Mouse (Mus musculus) CH12.LX (cell line): ENCODE data around the gene Synpo2. TPM values are rescaled to one million over a fixed set of nuclear protein-coding genes. Genes with fewer than 3 reads are reported as not detected.

ENCODE experiments used
- DNase-seq: peaks from one replicate; pipeline ENCODE4 v3.0.0-alpha.2; 2013; ENCODE audit errors: extremely low read depth
- H3K27ac ChIP-seq: 2 replicates; pipeline ENCODE4 v1.5.1; 2012; ENCODE audit warnings: low read depth, mild to moderate bottlenecking, control low read depth, moderate library complexity; ENCODE audit not compliant: insufficient read depth
- H3K27me3 ChIP-seq: replicated peaks from 2 replicates; pipeline ENCODE3; 2012; ENCODE audit warnings: inconsistent platforms
- H3K36me3 ChIP-seq, 2 experiments: replicated peaks in 1 of 2; 2 replicates each; pipeline versions ENCODE3 to v1.6.1; 2012; ENCODE audit warnings: inconsistent platforms in 1 of 2, low read length in 1 of 2, mild to moderate bottlenecking in 1 of 2, mixed read lengths in 1 of 2, moderate library complexity in 1 of 2; ENCODE audit not compliant: control insufficient read depth in 1 of 2, insufficient read depth in 1 of 2
- H3K4me1 ChIP-seq, 2 experiments: 2 replicates each; pipeline ENCODE4 v1.6.1; 2012; ENCODE audit warnings: inconsistent platforms in 1 of 2, moderate library complexity in 1 of 2; ENCODE audit not compliant: insufficient read depth in 2 of 2, control insufficient read depth in 1 of 2
- H3K4me2 ChIP-seq: 2 replicates; pipeline ENCODE4 v1.6.1; 2012; ENCODE audit warnings: low read depth, mild to moderate bottlenecking, control low read depth; ENCODE audit not compliant: poor library complexity, insufficient read depth, severe bottlenecking
- H3K4me3 ChIP-seq, 3 experiments: fragments of 150-350 bp in 1 of 3; sonication (generic) in 1 of 3; replicated peaks in 1 of 3; 2 replicates each; pipeline versions ENCODE3 to v1.5.1; 2011 to 2012; ENCODE audit warnings: low read depth in 2 of 3, low read length in 2 of 3, mild to moderate bottlenecking in 2 of 3, moderate library complexity in 2 of 3, control low read depth in 1 of 3, improper control_type of control experiment in 1 of 3, inconsistent platforms in 1 of 3, mixed read lengths in 1 of 3; ENCODE audit not compliant: poor library complexity in 1 of 3
- H3K79me2 ChIP-seq: replicated peaks from 2 replicates; pipeline ENCODE4 v1.6.1; 2012; ENCODE audit warnings: mild to moderate bottlenecking, moderate library complexity; ENCODE audit not compliant: control insufficient read depth, poor library complexity, insufficient read depth, severe bottlenecking; ENCODE audit errors: extremely low read depth
- H3K9ac ChIP-seq: 2 replicates; pipeline ENCODE4 v1.6.1; 2012; ENCODE audit warnings: low read depth, mild to moderate bottlenecking, control low read depth, moderate library complexity; ENCODE audit not compliant: insufficient read depth
- H3K9me3 ChIP-seq: replicated peaks from 2 replicates; pipeline ENCODE3; 2012; ENCODE audit warnings: low read length, inconsistent platforms, mixed read lengths
- BHLHE40 ChIP-seq: IDR thresholded peaks from 2 replicates; pipeline ENCODE4 v1.6.1; 2011; ENCODE audit warnings: mild to moderate bottlenecking, low read depth, low read length, improper control_type of control experiment
- CHD2 ChIP-seq: IDR thresholded peaks from 2 replicates; pipeline ENCODE4 v1.6.1; 2011; ENCODE audit warnings: low read length, improper control_type of control experiment
- E2F4 ChIP-seq: IDR thresholded peaks from 2 replicates; pipeline ENCODE4 v1.6.1; 2011; ENCODE audit warnings: low read depth, low read length, improper control_type of control experiment; ENCODE audit not compliant: insufficient replicate concordance
- ELF1 ChIP-seq: IDR thresholded peaks from 2 replicates; pipeline ENCODE4 v1.6.1; 2014; ENCODE audit warnings: low read depth, mild to moderate bottlenecking, inconsistent platforms, low read length, improper control_type of control experiment
- EP300 ChIP-seq: IDR thresholded peaks from 2 replicates; pipeline ENCODE4 v1.6.1; 2011; ENCODE audit warnings: low read length, improper control_type of control experiment
- ETS1 ChIP-seq: conservative IDR thresholded peaks from 2 replicates; pipeline ENCODE4 v1.6.1; 2012; ENCODE audit warnings: low read depth, mild to moderate bottlenecking, inconsistent platforms, low read length, improper control_type of control experiment, moderate library complexity
- GABPA ChIP-seq: IDR thresholded peaks from 2 replicates; pipeline ENCODE4 v1.6.1; 2012; ENCODE audit warnings: low read depth, low read length, improper control_type of control experiment, inconsistent platforms; ENCODE audit not compliant: insufficient replicate concordance
- HCFC1 ChIP-seq: IDR thresholded peaks from 2 replicates; pipeline ENCODE4 v1.6.1; 2012; ENCODE audit warnings: low read depth, mild to moderate bottlenecking, inconsistent platforms, low read length, improper control_type of control experiment
- IRF4 ChIP-seq: IDR thresholded peaks from 2 replicates; pipeline ENCODE4 v1.6.1; 2014; ENCODE audit warnings: low read depth, mild to moderate bottlenecking, inconsistent platforms, low read length, improper control_type of control experiment
- JUN ChIP-seq: IDR thresholded peaks from 2 replicates; pipeline ENCODE4 v1.6.1; 2011; ENCODE audit warnings: low read depth, mild to moderate bottlenecking, low read length, improper control_type of control experiment, moderate library complexity; ENCODE audit not compliant: insufficient read depth
- JUND ChIP-seq: conservative IDR thresholded peaks from 2 replicates; pipeline ENCODE4 v1.6.1; 2011; ENCODE audit warnings: low read depth, low read length, improper control_type of control experiment
- KAT2A ChIP-seq: IDR thresholded peaks from 2 replicates; pipeline ENCODE4 v1.6.1; 2012; ENCODE audit warnings: low read length, improper control_type of control experiment, inconsistent platforms; ENCODE audit not compliant: insufficient replicate concordance
- MAFK ChIP-seq: IDR thresholded peaks from 2 replicates; pipeline ENCODE4 v1.6.1; 2011; ENCODE audit warnings: low read length, improper control_type of control experiment; ENCODE audit not compliant: insufficient replicate concordance
- MAX ChIP-seq: IDR thresholded peaks from 2 replicates; pipeline ENCODE4 v1.6.1; 2011; ENCODE audit warnings: low read length, improper control_type of control experiment
- MAZ ChIP-seq: IDR thresholded peaks from 2 replicates; pipeline ENCODE4 v1.6.1; 2012; ENCODE audit warnings: low read depth, mild to moderate bottlenecking, inconsistent platforms, low read length, improper control_type of control experiment, moderate library complexity
- MEF2A ChIP-seq: IDR thresholded peaks from 2 replicates; pipeline ENCODE4 v1.6.1; 2014; ENCODE audit warnings: low read depth, mild to moderate bottlenecking, inconsistent platforms, low read length, improper control_type of control experiment, borderline replicate concordance
- MXI1 ChIP-seq: IDR thresholded peaks from 2 replicates; pipeline ENCODE4 v1.6.1; 2011; ENCODE audit warnings: mild to moderate bottlenecking, low read depth, low read length, improper control_type of control experiment
- MYC ChIP-seq: IDR thresholded peaks from 2 replicates; pipeline ENCODE4 v1.6.1; 2011; ENCODE audit warnings: low read depth, mild to moderate bottlenecking, improper control_type of control experiment, low read length
- NELFE ChIP-seq: IDR thresholded peaks from 2 replicates; pipeline ENCODE4 v1.6.1; 2011; ENCODE audit warnings: low read depth, low read length, improper control_type of control experiment
- NRF1 ChIP-seq: IDR thresholded peaks from 2 replicates; pipeline ENCODE4 v1.6.1; 2014; ENCODE audit warnings: low read depth, mild to moderate bottlenecking, inconsistent platforms, low read length, improper control_type of control experiment, moderate library complexity
- PAX5 ChIP-seq: IDR thresholded peaks from 2 replicates; pipeline ENCODE4 v1.6.1; 2012; ENCODE audit warnings: low read length, inconsistent platforms, mixed read lengths
- POLR2AphosphoS2 ChIP-seq: IDR thresholded peaks from 2 replicates; pipeline ENCODE4 v1.6.1; 2011; ENCODE audit warnings: low read depth, low read length, improper control_type of control experiment
- RAD21 ChIP-seq: IDR thresholded peaks from 2 replicates; pipeline ENCODE4 v1.6.1; 2011; ENCODE audit warnings: low read depth, mild to moderate bottlenecking, low read length, improper control_type of control experiment, moderate library complexity
- RCOR1 ChIP-seq: conservative IDR thresholded peaks from 2 replicates; pipeline ENCODE4 v1.6.1; 2012; ENCODE audit warnings: low read depth, mild to moderate bottlenecking, inconsistent platforms, low read length, improper control_type of control experiment
- SIN3A ChIP-seq: IDR thresholded peaks from 2 replicates; pipeline ENCODE4 v1.6.1; 2012; ENCODE audit warnings: low read length, improper control_type of control experiment, inconsistent platforms
- TBP ChIP-seq: conservative IDR thresholded peaks from 2 replicates; pipeline ENCODE4 v1.6.1; 2011; ENCODE audit warnings: low read depth, low read length, improper control_type of control experiment
- TCF12 ChIP-seq: IDR thresholded peaks from 2 replicates; pipeline ENCODE4 v1.6.1; 2014; ENCODE audit warnings: low read depth, mild to moderate bottlenecking, inconsistent platforms, low read length, improper control_type of control experiment
- USF1 ChIP-seq: IDR thresholded peaks from 2 replicates; pipeline ENCODE4 v1.6.1; 2014; ENCODE audit warnings: low read depth, mild to moderate bottlenecking, inconsistent platforms, low read length, improper control_type of control experiment
- USF2 ChIP-seq: conservative IDR thresholded peaks from 2 replicates; pipeline ENCODE4 v1.6.1; 2011; ENCODE audit warnings: low read depth, low read length, improper control_type of control experiment
- ZC3H11A ChIP-seq: IDR thresholded peaks from 2 replicates; pipeline ENCODE4 v1.6.1; 2012; ENCODE audit warnings: low read depth, mild to moderate bottlenecking, inconsistent platforms, low read length, improper control_type of control experiment
- ZKSCAN1 ChIP-seq: IDR thresholded peaks from 2 replicates; pipeline ENCODE4 v1.6.1; 2012; ENCODE audit warnings: low read depth, inconsistent platforms, low read length, improper control_type of control experiment, borderline replicate concordance
- ZMIZ1 ChIP-seq: IDR thresholded peaks from 2 replicates; pipeline ENCODE4 v1.6.1; 2012; ENCODE audit warnings: low read depth, mild to moderate bottlenecking, inconsistent platforms, low read length, improper control_type of control experiment
- ZNF384 ChIP-seq: IDR thresholded peaks from 2 replicates; pipeline ENCODE4 v1.6.1; 2012; ENCODE audit warnings: low read depth, low read length, improper control_type of control experiment, inconsistent platforms
- dilution Hi-C: fragments of 300-500 bp; cut with MboI; formaldehyde crosslinking; loops from 2 replicates; pipeline ENCODE4 v1.14.3; 2020; ENCODE audit warnings: low sequenced_read_pairs; ENCODE audit not compliant: extremely low pct_unique_long_range_greater_than_20kb, extremely low pct_ligation_motif_present
- in situ Hi-C: fragments of 300-500 bp; cut with MboI; formaldehyde crosslinking; loops from 3 replicates; pipeline ENCODE4 v1.14.3; 2019; ENCODE audit warnings: low sequenced_read_pairs, low pct_ligation_motif_present, low pct_unique_long_range_greater_than_20kb, mixed read lengths
- polyA plus RNA-seq: library from polyadenylated mRNA; unstranded; fragments of >175 nt; gene quantifications from 2 replicates; pipeline ENCODE4 v1.2.1, GENCODE M21; 2012; ENCODE audit warnings: low read depth; ENCODE audit not compliant: insufficient read length
- total RNA-seq, 2 experiments: library from RNA; depleted of rRNA; stranded (reverse); fragments of 300-350 nt in 1 of 2; fragments of >200 nt in 1 of 2; gene quantifications; 2 replicates each; pipeline ENCODE4 v1.2.3; 2012 to 2014

The Synpo2 gene
- total and polyA plus RNA-seq, 3 experiments, result 0.13 to 1.1 (median 0.13) TPM

GRCm38 (mm10) chr3:123042308-123042707 lies 193.6 kb downstream of the Synpo2 start:
- in situ Hi-C loops, result no loop called here
- no peak overlapping the region for H3K9ac ChIP-seq
- no peaks in the 10 kb centered on the region for H3K36me3 ChIP-seq
- no peaks in the 10 kb centered on the region for H3K9me3 ChIP-seq
- no peak for DNase-seq
- H3K4me2 ChIP-seq, result no peak overlapping the region
- H3K4me1 ChIP-seq, result no peaks in the 10 kb centered on the region
- H3K79me2 ChIP-seq, result no peaks in the 10 kb centered on the region
- no peak overlapping the region for H3K27ac ChIP-seq
- TF ChIP-seq POLR2AphosphoS2 (no peak), PAX5 (no peak), ETS1 (no peak), MYC (no peak), ZMIZ1 (no peak), ZC3H11A (no peak), JUND (peak; percentile 60; the same call in 1 of the 2 replicates), MAX (no peak), IRF4 (0 out of 2 replicates have a peak, but pooled peaks have one; percentile 21), E2F4 (no peak), TBP (no peak), CHD2 (no peak), MXI1 (no peak), ELF1 (no peak), RAD21 (no peak), JUN (peak; percentile 26; the same call in 1 of the 2 replicates), NELFE (no peak), MAZ (no peak), KAT2A (no peak), GABPA (no peak), HCFC1 (no peak), MEF2A (peak; percentile 51; the same call in 1 of the 2 replicates), EP300 (0 out of 2 replicates have a peak, but pooled peaks have one; percentile 29)
- H3K4me3 ChIP-seq, result no peak overlapping the region
- dilution Hi-C loops, result no loop called here
- H3K27me3 ChIP-seq, result no peaks in the 10 kb centered on the region

DNA sequence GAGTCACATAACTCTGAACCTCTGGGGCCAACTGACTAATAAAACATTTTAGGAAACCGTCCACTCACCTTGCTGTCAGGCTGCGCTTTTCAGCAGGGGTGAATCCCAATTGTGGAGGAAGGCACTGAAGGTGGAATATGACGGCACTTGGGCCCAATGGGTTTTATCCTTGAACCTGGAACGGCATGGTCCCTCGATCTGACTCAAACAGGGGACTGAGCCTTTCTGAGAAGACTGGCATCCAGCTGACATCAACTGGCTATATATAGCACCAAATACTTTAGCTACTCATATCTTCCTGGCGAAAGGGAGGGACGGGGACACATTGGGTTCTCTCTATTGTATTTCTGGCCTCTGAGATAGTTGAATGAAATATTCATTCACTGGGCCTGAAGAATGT lies 201.2 kb downstream of the Synpo2 start, which contains the start of gene Myoz2:
TSS of gene Myoz2 (minus strand) at position 264 of the 400 bp plus-strand sequence.
- dilution Hi-C loops (no loop called here), in situ Hi-C loops (no loop called here)
- TF ChIP-seq ZNF384, result no peak
- TF ChIP-seq NRF1, result no peak
- TF ChIP-seq SIN3A, result no peak
- no peak for TF ChIP-seq USF2
- TF ChIP-seq TBP, result no peak
- TF ChIP-seq MAFK, result no peak
- TF ChIP-seq POLR2AphosphoS2, result no peak
- TF ChIP-seq MYC, result no peak
- TF ChIP-seq RCOR1, result no peak
- TF ChIP-seq ELF1, result no peak
- no peak for TF ChIP-seq CHD2
- TF ChIP-seq ZKSCAN1, result no peak
- TF ChIP-seq MEF2A, result no peak
- no peak for TF ChIP-seq BHLHE40
- TF ChIP-seq E2F4, result no peak
- no peak for TF ChIP-seq EP300
- no peak for TF ChIP-seq TCF12
- no peak for TF ChIP-seq ETS1
- TF ChIP-seq USF1, result no peak
- no peak within 1 kb of the TSS for H3K9ac ChIP-seq
- DNase-seq, result no peak
- no peak within 1 kb of the TSS for H3K4me2 ChIP-seq
- no peaks in the 10 kb centered on the region for H3K4me1 ChIP-seq
- H3K9me3 ChIP-seq, result no peaks in the 10 kb centered on the region
- H3K79me2 ChIP-seq, result no peaks in the 10 kb centered on the region
- no peak within 1 kb of the TSS for H3K27ac ChIP-seq
- H3K36me3 ChIP-seq, result no peaks in the 10 kb centered on the region
- no peak within 1 kb of the TSS for H3K4me3 ChIP-seq
- no peaks in the 10 kb centered on the region for H3K27me3 ChIP-seq
